Mouse (Mus musculus): Measurements from ENCODE around the gene Ranbp10. TPM values are rescaled to one million over a fixed set of nuclear protein-coding genes. Genes with fewer than 3 reads are reported as not detected.

The Ranbp10 gene
- 33.7 to 40.7 TPM (median 34.1 TPM) in 4 replicates for total RNA-seq (2023; ENCODE audit: inconsistent age)

DNA sequence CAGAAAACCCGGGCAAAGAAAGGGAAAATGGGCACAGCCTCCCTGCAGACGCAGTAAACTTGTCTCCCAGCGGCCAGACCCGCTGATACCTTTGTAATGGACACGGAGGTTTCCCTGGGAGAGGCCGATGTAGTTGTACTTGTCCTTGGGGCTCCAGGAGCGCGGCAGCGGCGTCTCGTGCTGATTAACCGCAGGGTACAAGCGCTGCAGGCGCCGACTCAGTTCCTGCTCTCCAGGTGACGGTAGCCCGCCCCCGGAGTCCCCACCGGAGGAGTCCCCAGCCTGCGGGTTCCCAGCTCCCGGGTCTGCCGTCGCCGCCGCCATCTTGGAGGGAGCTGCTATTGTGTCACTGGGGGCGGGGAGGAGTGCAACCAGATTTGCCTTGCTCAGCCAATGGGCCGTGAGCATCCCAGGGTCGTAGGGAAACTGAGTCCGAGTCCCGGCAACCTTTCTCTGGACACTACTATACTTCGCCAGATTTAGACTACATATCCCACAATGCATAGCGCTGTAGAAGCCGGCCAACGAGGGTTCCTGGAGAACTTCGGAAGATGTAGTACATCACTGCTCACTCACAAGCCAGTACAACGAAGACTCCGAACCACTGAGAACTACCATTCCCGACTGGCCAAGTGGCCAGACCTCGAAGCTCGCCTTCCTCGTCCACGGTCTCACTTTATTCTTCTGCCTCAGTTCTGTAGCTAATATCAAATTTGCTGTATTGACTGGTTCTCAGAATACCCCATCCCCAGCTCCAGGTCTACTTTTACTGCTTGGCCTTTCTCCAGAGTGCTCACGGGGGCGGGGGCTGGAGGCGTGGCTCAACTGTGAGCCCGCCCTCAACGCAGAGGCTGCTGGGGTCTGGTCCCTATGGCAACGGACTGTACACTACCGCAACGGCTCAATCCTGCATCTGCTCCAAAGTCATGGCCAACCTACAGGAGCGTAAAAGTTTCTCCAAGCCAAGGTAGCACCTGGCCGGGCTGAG, at the start of gene Ranbp10, which contains the start of gene Tsnaxip1:
Gene Ranbp10 (minus strand): TSS at position 490 of the 988 bp plus-strand sequence.
Gene Tsnaxip1 (plus strand): TSS at position 871 of the 988 bp plus-strand sequence.

GRCm38 (mm10) chr8:105860143-105860981, 33.2 kb upstream of the Ranbp10 start, which contains the start of gene Nutf2:
Gene Nutf2, plus strand, starts transcription at chr8:105860580.

GRCm38 (mm10) chr8:105854715-105855216, 27.6 kb upstream of the Ranbp10 start, which contains the start of gene Thap11:
Gene Thap11, plus strand, starts transcription at chr8:105855132.

GRCm38 (mm10) chr8:105853178-105853577, 26.0 kb upstream of the Ranbp10 start, which contains the start of gene Cenpt:
Gene Cenpt, minus strand, starts transcription at chr8:105853278.

GRCm38 (mm10) chr8:105758277-105759108, 68.7 kb downstream of the Ranbp10 start, which contains the start of gene Gfod2:
Gene Gfod2, minus strand, starts transcription at chr8:105758664.

Other genes with a start within 250 kb of the Ranbp10 start
- 25.4 to 27.6 TPM (median 26.1 TPM) in 4 replicates for gene Ripor1, start 222.1 kb downstream of the Ranbp10 start, total RNA-seq (2023; ENCODE audit: inconsistent age)
- 187 to 204 TPM (median 199 TPM) in 4 replicates for gene Ctcf, start 190.8 kb downstream of the Ranbp10 start, total RNA-seq (2023; ENCODE audit: inconsistent age)
- not detected in 4 replicates for gene Agrp, start 190.0 kb downstream of the Ranbp10 start, total RNA-seq (2023; ENCODE audit: inconsistent age)
- gene Carmil2, start 141.1 kb downstream of the Ranbp10 start, total RNA-seq (2023; ENCODE audit: inconsistent age) = 151 to 166 TPM (median 159 TPM) in 4 replicates
- 95.0 to 102 TPM (median 100 TPM) in 4 replicates for gene Acd, start 126.2 kb downstream of the Ranbp10 start, total RNA-seq (2023; ENCODE audit: inconsistent age)
- gene Pard6a, start 126.2 kb downstream of the Ranbp10 start, total RNA-seq (2023; ENCODE audit: inconsistent age) = 13.5 to 18.8 TPM (median 16.4 TPM) in 4 replicates
- gene 4933405L10Rik, start 119.7 kb downstream of the Ranbp10 start, total RNA-seq (2023; ENCODE audit: inconsistent age) = not detected in 4 replicates
- 2.8 to 3.9 TPM (median 3.5 TPM) in 4 replicates for gene Enkd1, start 119.1 kb downstream of the Ranbp10 start, total RNA-seq (2023; ENCODE audit: inconsistent age)
- gene Gfod2, start 68.7 kb downstream of the Ranbp10 start, total RNA-seq (2023; ENCODE audit: inconsistent age) = 0.80 to 3.7 TPM (median 2.0 TPM) in 4 replicates
- 1.1 to 1.6 TPM (median 1.3 TPM) in 3 of 4 replicates, not detected in the other for gene Tsnaxip1, start 381 bp upstream of the Ranbp10 start, total RNA-seq (2023; ENCODE audit: inconsistent age)
- gene Cenpt, start 25.9 kb upstream of the Ranbp10 start, total RNA-seq (2023; ENCODE audit: inconsistent age) = 16.0 to 21.7 TPM (median 18.8 TPM) in 4 replicates
- 14.8 to 18.3 TPM (median 15.5 TPM) in 4 replicates for gene Thap11, start 27.8 kb upstream of the Ranbp10 start, total RNA-seq (2023; ENCODE audit: inconsistent age)
- gene Nutf2, start 33.2 kb upstream of the Ranbp10 start, total RNA-seq (2023; ENCODE audit: inconsistent age) = 3.8 to 36.5 TPM (median 24.9 TPM) in 4 replicates
- gene Edc4, start 53.5 kb upstream of the Ranbp10 start, total RNA-seq (2023; ENCODE audit: inconsistent age) = 74.7 to 93.2 TPM (median 78.6 TPM) in 4 replicates
- 0.97 to 2.0 TPM (median 1.5 TPM) in 4 replicates for gene Nrn1l, start 66.2 kb upstream of the Ranbp10 start, total RNA-seq (2023; ENCODE audit: inconsistent age)
- 23.9 to 26.9 TPM (median 25.8 TPM) in 4 replicates for gene Pskh1, start 73.1 kb upstream of the Ranbp10 start, total RNA-seq (2023; ENCODE audit: inconsistent age)
- 2.1 to 5.5 TPM (median 3.4 TPM) in 4 replicates for gene Ctrl, start 106.5 kb upstream of the Ranbp10 start, total RNA-seq (2023; ENCODE audit: inconsistent age)
- gene Psmb10, start 111.1 kb upstream of the Ranbp10 start, total RNA-seq (2023; ENCODE audit: inconsistent age) = 123 to 171 TPM (median 149 TPM) in 4 replicates
- 0.39 to 0.51 TPM in 2 of 4 replicates, not detected in the others for gene Lcat, start 116.0 kb upstream of the Ranbp10 start, total RNA-seq (2023; ENCODE audit: inconsistent age)
- gene Slc12a4, start 138.7 kb upstream of the Ranbp10 start, total RNA-seq (2023; ENCODE audit: inconsistent age) = 10.4 to 17.1 TPM (median 12.3 TPM) in 4 replicates
- gene Dpep3, start 152.1 kb upstream of the Ranbp10 start, total RNA-seq (2023; ENCODE audit: inconsistent age) = not detected in 4 replicates
- 30.7 to 40.1 TPM (median 34.2 TPM) in 4 replicates for gene Dus2, start 164.0 kb upstream of the Ranbp10 start, total RNA-seq (2023; ENCODE audit: inconsistent age)
- gene Dpep2nb, start 178.6 kb upstream of the Ranbp10 start, total RNA-seq (2023; ENCODE audit: inconsistent age) = not detected in 4 replicates
- gene Ddx28, start 184.5 kb upstream of the Ranbp10 start, total RNA-seq (2023; ENCODE audit: inconsistent age) = 7.0 to 8.3 TPM (median 7.8 TPM) in 4 replicates
- 166 to 190 TPM (median 187 TPM) in 4 replicates for gene Nfatc3, start 231.5 kb upstream of the Ranbp10 start, total RNA-seq (2023; ENCODE audit: inconsistent age)